Mouse (Mus musculus) CH12.LX (cell line): Measurements from ENCODE around the gene Ptdss2.

Source experiments
- POLR2A ChIP-seq: IDR thresholded peaks from 2 replicates; pipeline ENCODE4 v1.6.1; 2011; ENCODE audit warnings: low read depth, mild to moderate bottlenecking, improper control_type of control experiment, low read length
- TCF12 ChIP-seq: IDR thresholded peaks from 2 replicates; pipeline ENCODE4 v1.6.1; 2014; ENCODE audit warnings: low read depth, mild to moderate bottlenecking, inconsistent platforms, low read length, improper control_type of control experiment

DNA sequence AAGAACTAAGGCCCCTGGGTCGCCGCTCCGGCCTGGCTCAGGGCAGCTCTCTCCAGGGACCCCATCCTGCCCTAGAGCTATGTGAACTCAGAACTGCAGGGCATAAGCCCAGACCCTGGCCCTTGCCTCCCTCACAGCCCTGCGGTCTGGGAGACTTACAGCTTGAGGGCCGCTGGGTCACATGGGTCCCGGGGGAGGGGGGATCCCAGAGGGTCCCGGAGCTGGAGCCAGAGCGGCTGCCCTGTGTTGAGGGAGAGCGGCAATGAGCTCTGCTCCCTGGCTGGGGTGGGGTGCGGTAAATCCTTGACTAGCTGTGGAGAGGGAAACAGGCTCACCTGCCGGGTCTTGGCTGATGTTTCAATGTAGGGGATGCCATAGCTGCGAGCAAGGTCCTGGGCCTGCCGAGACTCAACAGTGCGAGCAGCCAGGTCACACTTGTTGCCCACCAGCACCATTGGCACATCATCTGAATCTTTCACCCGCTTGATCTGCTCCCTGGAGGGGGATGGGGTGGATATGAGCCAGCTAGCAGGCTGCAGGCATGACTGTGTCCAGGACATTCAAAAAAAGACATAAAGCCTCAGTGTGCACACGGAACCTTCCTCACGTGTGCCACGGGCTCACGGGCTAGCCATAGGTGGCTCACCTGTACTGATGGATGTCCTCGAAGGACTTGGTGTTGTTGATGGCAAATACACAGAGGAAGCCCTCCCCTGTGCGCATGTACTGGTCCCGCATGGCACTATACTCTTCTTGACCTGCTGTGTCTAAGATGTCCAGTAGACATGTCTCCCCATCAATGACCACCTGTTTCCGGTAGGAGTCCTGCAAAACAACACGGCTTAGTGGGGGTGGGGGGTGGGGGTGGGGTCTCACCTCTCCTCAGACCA is 69.9 kb downstream of the Ptdss2 start:
- TF ChIP-seq POLR2A (no peak), TCF12 (no peak)
